Mouse (Mus musculus) embryo, embryonic 10.5 days (tissue): ENCODE data around the gene Tmem156.
A peak's percentile ranks its signal among the peaks of the same experiment; 100 is the strongest.

ENCODE experiments used
- DNase-seq: peaks from one replicate; pipeline ENCODE4 v3.0.0-alpha.2; 2015; ENCODE audit warnings: low spot score

Tmem156 gene

DNA sequence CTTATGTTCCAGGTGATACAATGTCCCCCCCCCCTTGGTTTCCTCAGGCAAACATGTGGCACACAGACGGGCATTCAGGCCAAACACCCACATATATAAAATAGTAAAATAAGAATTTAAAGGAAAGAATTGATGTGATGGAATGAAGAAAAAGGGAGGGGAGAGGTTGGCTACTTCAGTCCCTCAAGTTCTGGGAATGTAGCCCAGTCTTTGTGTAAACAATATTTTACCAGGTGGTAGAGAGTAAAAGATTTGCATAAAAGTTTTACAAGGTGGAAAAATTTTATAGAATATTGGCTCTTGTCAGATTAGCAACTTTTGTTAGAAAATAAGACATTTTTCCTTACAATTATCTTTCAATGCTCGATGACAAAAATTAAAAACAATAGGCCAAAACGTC lies 4.9 kb upstream of the Tmem156 start:
- no peak for DNase-seq

GRCm38 (mm10) chr5:65096082-65096481 lies 4.2 kb upstream of the Tmem156 start:
- DNase-seq = no peak

- DNase-seq = no peak
Observed at GRCm38 (mm10) chr5:65094902-65095545, 3.1 kb upstream of the Tmem156 start.

GRCm38 (mm10) chr5:65093769-65094168 lies 1.8 kb upstream of the Tmem156 start:
- peak; percentile 54 for DNase-seq

GRCm38 (mm10) chr5:65091184-65091858 lies 611 bp downstream of the Tmem156 start:
- no peak for DNase-seq

DNA sequence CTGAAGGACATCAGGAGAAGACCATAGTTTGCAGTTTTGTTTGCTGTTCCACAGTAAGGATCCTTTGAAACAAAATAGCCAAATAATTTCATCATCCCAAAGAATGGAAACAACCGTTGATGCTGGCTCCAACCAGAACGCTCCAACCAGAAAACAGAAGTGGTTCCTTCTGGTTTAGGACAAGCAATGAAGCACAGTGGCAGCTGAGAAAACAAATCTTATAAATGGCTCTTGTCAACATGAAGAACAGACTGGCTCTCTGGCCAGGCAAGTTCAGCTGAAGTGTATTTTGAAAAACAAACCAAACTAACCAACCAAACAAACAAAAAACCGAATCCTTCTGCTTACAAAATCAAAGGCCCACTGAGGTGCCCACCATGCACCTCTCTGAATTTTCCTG lies 2.2 kb downstream of the Tmem156 start:
- no peak for DNase-seq

GRCm38 (mm10) chr5:65086522-65086921 lies 5.4 kb downstream of the Tmem156 start:
- DNase-seq = no peak

DNA sequence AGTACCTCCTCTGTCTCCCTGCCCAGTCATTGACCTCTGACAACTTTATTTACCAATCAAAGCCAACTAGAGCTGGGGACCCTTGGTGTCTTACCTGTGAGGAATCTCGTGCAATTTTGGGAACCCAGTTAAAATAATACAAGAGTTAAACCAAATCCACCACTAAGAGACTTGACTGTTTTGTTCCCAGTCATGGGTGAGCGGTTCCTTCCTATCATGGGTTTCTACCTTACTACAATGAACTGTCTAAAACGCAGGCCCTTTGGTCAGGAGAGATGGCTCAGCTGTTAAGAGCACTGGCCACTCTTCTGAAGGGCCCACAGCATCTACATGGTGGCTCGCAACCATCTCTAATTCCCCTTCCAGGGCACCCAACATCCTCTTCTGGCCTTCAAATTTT lies 10.1 kb downstream of the Tmem156 start:
- no peak for DNase-seq

DNA sequence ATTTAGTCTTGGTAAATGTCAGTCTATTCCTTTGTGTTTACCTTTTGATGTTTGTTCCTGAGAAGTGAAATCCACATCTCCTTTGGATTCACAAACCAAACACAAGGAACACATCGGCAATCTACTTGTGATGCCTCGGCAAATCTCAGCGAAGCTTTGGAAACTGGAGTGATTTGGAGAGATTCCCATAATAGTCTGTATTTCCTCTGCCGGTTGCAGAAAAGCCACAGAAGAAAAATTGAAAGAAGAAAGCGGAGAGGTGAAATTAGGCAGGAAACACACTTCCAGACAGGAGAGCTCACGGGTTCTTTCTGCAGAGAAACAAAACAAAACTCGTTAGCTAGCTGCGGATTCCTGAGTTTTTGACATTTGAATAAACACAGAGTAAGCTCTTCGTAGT lies 12.1 kb downstream of the Tmem156 start:
- no peak for DNase-seq

DNA sequence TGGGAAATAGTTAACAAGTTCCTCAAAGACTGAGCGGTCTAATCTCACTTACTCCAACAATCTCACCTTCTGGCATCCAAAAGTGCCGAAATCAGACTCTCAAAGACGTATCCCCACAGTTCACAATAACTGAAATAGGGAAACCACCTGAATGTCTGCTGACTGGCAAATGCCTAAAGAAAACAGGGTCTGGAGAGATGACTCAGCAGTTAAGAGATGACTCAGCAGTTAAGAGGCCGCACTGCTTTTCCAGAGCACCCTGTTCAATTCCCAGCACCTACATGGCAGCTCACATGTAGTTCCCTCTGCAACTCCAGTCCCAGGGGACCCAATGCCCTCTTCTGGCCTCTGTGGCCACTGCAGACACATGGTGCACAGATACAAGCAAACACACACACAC lies 13.9 kb downstream of the Tmem156 start:
- no peak for DNase-seq

DNA sequence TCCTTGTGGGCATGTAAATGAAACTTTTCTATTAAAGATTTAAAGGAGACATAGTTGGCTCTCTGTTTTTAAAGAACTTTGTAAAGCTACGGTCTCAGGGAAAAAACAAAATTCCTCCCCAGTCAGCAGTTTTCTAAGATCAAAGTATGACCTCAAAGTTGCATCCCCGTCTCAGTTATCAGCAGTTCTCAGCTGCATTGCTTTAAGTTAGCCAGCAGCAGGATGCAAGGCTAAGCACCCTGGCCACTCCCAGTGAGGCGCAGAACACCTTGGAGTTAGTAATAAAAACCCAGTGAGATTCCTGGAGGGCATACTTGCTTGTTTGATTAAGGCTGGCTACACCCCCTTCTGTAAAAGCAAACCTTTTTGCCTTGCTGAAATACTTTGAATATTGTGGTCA lies 15.2 kb downstream of the Tmem156 start:
- no peak for DNase-seq

GRCm38 (mm10) chr5:65076087-65076486 lies 15.8 kb downstream of the Tmem156 start:
- DNase-seq = no peak

DNA sequence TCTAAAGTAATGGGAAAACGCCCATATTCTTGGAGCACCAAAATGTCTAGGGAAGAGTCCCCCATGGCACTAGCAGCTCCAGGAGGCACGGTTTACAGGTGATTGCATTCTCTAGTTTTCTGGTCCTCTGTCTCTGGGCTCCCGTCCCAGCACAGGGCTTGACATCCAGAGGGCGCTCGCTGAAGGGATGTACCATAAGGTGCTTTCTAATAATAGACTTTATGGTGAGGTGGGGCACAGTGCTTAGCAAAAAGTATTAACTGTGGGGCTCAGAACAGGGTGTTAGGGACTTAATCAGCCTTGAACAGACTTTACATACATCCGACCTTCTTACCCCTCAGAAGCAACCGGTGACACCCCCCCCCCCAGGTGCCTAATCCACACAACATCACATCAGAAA lies 17.2 kb downstream of the Tmem156 start:
- DNase-seq = no peak

GRCm38 (mm10) chr5:65073247-65073646 lies 18.7 kb downstream of the Tmem156 start:
- no peak for DNase-seq

DNA sequence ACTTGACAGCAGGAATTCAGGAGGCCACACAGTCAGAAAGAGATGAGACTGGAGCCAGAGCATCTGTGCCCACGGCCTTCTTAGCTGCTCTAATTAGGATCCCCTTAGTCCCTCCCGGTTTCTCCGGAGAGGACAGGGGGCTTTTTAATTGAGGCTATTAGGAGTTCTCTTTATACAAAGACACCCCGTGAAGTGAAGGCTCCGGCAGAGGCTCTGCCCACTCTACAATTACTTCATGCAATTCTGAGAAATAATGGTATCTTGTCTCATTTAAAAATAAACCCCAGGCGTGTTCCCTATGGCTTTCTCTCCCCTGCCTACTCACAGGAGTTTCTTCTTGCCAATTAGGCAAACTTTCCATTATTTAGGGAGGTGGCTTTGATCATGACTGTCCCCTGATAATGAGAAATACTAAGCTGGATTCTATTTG lies 20.2 kb downstream of the Tmem156 start:
- no peak for DNase-seq

DNA sequence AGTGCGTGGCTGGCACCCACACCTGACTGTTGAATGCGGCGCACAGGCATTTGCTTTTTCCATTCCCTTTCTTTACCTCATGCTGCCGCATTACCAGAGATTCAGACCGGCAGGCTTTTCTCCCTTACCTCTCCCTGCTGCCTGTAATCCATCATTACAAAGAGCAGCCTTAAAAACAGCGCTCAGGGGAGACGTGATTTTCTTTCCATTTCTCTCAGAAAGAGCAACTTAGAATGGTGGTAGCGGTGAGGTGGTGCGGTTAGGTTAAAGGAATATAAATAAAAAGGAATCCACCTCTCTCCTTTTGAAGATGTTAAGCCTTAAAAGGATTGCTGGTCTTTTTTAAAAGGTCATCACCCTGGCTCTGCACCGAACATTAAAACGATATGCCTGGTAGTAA lies 22.1 kb downstream of the Tmem156 start:
- no peak for DNase-seq

DNA sequence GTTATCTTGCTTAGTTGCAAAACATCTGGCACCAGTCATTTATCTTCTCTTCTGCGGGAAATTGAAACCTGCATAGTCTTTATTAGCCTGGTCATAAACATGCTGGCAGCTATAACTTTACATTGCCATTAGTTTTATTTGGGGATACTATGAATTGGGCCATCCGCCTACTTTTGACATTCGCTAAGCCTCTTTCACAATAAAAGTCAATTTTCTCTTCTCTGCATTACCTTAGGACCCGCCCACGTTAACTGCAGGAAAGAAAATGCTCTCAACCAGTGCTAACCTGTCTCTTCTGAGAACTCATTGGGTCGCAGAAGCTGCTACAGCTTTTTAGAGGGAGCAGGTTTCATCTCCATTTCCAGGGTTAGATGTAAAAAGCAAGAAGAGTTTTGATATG lies 23.8 kb downstream of the Tmem156 start:
- DNase-seq = no peak

GRCm38 (mm10) chr5:65063266-65063665 lies 28.7 kb downstream of the Tmem156 start:
- no peak for DNase-seq

- DNase-seq = no peak
Observed at GRCm38 (mm10) chr5:65062236-65062635, 29.7 kb downstream of the Tmem156 start.

GRCm38 (mm10) chr5:65059806-65060205 lies 32.1 kb downstream of the Tmem156 start:
- no peak for DNase-seq

- no peak for DNase-seq
Observed at GRCm38 (mm10) chr5:65057596-65057995, 34.3 kb downstream of the Tmem156 start.

DNA sequence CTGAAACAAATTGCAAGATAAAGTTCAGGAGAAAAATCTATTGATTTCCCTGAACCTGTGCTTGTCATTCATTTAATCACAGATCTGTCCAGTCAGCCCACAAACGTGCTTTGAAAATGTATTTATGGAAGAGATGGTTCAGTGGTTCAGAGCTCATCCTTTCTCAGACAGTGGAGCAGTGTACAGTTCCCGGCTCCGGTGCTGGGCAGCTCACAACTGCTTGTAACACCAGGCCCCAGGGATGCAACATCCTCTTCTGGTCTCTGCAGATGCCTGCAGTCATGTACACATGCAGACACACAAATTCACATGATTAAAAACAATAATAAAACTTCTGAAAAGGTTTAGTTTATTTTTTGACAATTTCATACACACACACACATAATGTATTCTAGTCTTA lies 40.4 kb downstream of the Tmem156 start:
- DNase-seq = no peak

DNA sequence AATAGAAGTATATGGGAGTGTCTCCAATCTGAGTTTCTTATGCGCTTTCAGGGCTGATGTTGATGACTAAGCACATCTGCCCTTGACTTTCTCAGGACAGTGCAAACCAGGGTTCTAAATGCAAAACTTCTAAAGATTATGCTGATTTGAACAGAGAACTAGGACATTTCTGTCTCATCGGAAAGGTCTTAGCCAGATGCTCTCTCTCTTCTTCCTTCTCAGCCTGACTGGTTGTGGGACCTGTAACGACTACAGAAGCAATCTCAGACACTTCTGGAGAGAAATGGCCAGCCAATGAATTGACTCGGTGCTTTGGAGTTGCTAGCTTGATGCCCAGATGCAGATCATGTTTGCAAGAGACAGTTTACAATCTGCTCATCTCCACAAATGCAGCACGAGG lies 42.1 kb downstream of the Tmem156 start:
- no peak for DNase-seq

- DNase-seq = no peak
Observed at GRCm38 (mm10) chr5:65047285-65047855, 44.6 kb downstream of the Tmem156 start.
